Mouse (Mus musculus): Measurements from ENCODE around the gene Folr1. TPM values are rescaled to one million over a fixed set of nuclear protein-coding genes. Genes with fewer than 3 reads are reported as not detected.

Folr1 gene
- polyA plus RNA-seq, 1 experiment: 0.51 TPM

- Histone ChIP-seq H3K27me3 (ENCODE audit: control insufficient read depth, insufficient read depth, low read length) (no peaks in the 10 kb centered on the region), H3K4me3 (ENCODE audit: extremely low read depth, insufficient read depth, insufficient read length) (no peak overlapping the region), H3K27ac (ENCODE audit: insufficient read depth, low read length) (no peak overlapping the region), H3K36me3 (ENCODE audit: control insufficient read depth, insufficient read depth, low read length) (no peaks in the 10 kb centered on the region), H3K4me1 (ENCODE audit: control insufficient read depth, insufficient read depth, insufficient read length) (no peaks in the 10 kb centered on the region)
- TF ChIP-seq POLR2A (IDR thresholded peaks at IDR 0.05; ENCODE audit: low read depth, low read length) (no peak), CTCF (IDR thresholded peaks at IDR 0.05; ENCODE audit: extremely low read depth, insufficient read depth, insufficient read length, insufficient replicate concordance) (no peak)
- whole genome bisulfite sequencing: 62% methylated on average over 6 of the region's 6 CpGs
- DNase-seq (ENCODE audit: low read depth in 1 of 2, low spot score in 2 of 2): no peak
These were observed 26.4 kb downstream of the Folr1 start for GRCm38 (mm10) chr7:101844186-101844585.

- TF ChIP-seq CTCF (IDR thresholded peaks at IDR 0.05; ENCODE audit: extremely low read depth, insufficient read depth, insufficient read length, insufficient replicate concordance): no peak
- TF ChIP-seq POLR2A (IDR thresholded peaks at IDR 0.05; ENCODE audit: low read depth, low read length): no peak
- peak in 1 of 2 experiments; percentile 36 for DNase-seq (ENCODE audit: low read depth in 1 of 2, low spot score in 2 of 2)
- no peaks in the 10 kb centered on the region for H3K36me3 ChIP-seq (ENCODE audit: control insufficient read depth, insufficient read depth, low read length)
- H3K27ac ChIP-seq (ENCODE audit: insufficient read depth, low read length): peak within 1 kb of the TSS; percentile 74
- H3K4me3 ChIP-seq (ENCODE audit: extremely low read depth, insufficient read depth, insufficient read length): peak within 1 kb of the TSS; percentile 74
- no peaks in the 10 kb centered on the region for H3K4me1 ChIP-seq (ENCODE audit: control insufficient read depth, insufficient read depth, insufficient read length)
- H3K27me3 ChIP-seq (ENCODE audit: control insufficient read depth, insufficient read depth, low read length): peaks cover 7% of the 10 kb centered on the region
- WGBS: 4% methylated on average over 63 of the region's 64 CpGs
These were observed 32.7 kb downstream of the Folr1 start, which contains the start of gene Inppl1 for GRCm38 (mm10) chr7:101837606-101838471. Inppl1 (minus strand) TSS chr7:101838229.

GRCm38 (mm10) chr7:101837154-101837605, 33.4 kb downstream of the Folr1 start:
- 2% methylated on average over 20 of the region's 20 CpGs for WGBS
- Histone ChIP-seq H3K36me3 (ENCODE audit: control insufficient read depth, insufficient read depth, low read length) (no peaks in the 10 kb centered on the region), H3K27ac (ENCODE audit: insufficient read depth, low read length) (peak overlapping the region; percentile 74), H3K27me3 (ENCODE audit: control insufficient read depth, insufficient read depth, low read length) (peaks cover 7% of the 10 kb centered on the region), H3K4me3 (ENCODE audit: extremely low read depth, insufficient read depth, insufficient read length) (peak overlapping the region; percentile 74), H3K4me1 (ENCODE audit: control insufficient read depth, insufficient read depth, insufficient read length) (no peaks in the 10 kb centered on the region)
- TF ChIP-seq CTCF (IDR thresholded peaks at IDR 0.05; ENCODE audit: extremely low read depth, insufficient read depth, insufficient read length, insufficient replicate concordance) (no peak), POLR2A (IDR thresholded peaks at IDR 0.05; ENCODE audit: low read depth, low read length) (no peak)
- no peak for DNase-seq (ENCODE audit: low read depth in 1 of 2, low spot score in 2 of 2)

- Histone ChIP-seq H3K4me1 (ENCODE audit: control insufficient read depth, insufficient read depth, insufficient read length) (no peaks in the 10 kb centered on the region), H3K27ac (ENCODE audit: insufficient read depth, low read length) (peak overlapping the region; percentile 58; the same call in 1 of the 2 replicates), H3K4me3 (ENCODE audit: extremely low read depth, insufficient read depth, insufficient read length) (peak overlapping the region; percentile 74), H3K36me3 (ENCODE audit: control insufficient read depth, insufficient read depth, low read length) (no peaks in the 10 kb centered on the region), H3K27me3 (ENCODE audit: control insufficient read depth, insufficient read depth, low read length) (peaks cover 7% of the 10 kb centered on the region)
- TF ChIP-seq POLR2A (IDR thresholded peaks at IDR 0.05; ENCODE audit: low read depth, low read length): peak; percentile 6; the same call in 1 of the 2 replicates
- no peak for TF ChIP-seq CTCF (IDR thresholded peaks at IDR 0.05; ENCODE audit: extremely low read depth, insufficient read depth, insufficient read length, insufficient replicate concordance)
- WGBS: under 1% methylated on average over 62 of the region's 63 CpGs
- DNase-seq (ENCODE audit: low read depth in 1 of 2, low spot score in 2 of 2): peak in 1 of 2 experiments; percentile 59
These were observed 34.1 kb downstream of the Folr1 start for GRCm38 (mm10) chr7:101836271-101837153.

GRCm38 (mm10) chr7:101835457-101836109, 35.0 kb downstream of the Folr1 start:
- no peak for DNase-seq (ENCODE audit: low read depth in 1 of 2, low spot score in 2 of 2)
- TF ChIP-seq POLR2A (IDR thresholded peaks at IDR 0.05; ENCODE audit: low read depth, low read length): no peak
- no peak for TF ChIP-seq CTCF (IDR thresholded peaks at IDR 0.05; ENCODE audit: extremely low read depth, insufficient read depth, insufficient read length, insufficient replicate concordance)
- Histone ChIP-seq H3K4me3 (ENCODE audit: extremely low read depth, insufficient read depth, insufficient read length) (no peak overlapping the region), H3K27me3 (ENCODE audit: control insufficient read depth, insufficient read depth, low read length) (peaks cover 7% of the 10 kb centered on the region), H3K36me3 (ENCODE audit: control insufficient read depth, insufficient read depth, low read length) (no peaks in the 10 kb centered on the region; the same call in 1 of the 2 replicates), H3K27ac (ENCODE audit: insufficient read depth, low read length) (no peak overlapping the region), H3K4me1 (ENCODE audit: control insufficient read depth, insufficient read depth, insufficient read length) (no peaks in the 10 kb centered on the region)
- WGBS: 69% methylated on average over 5 of the region's 5 CpGs

- TF ChIP-seq POLR2A (IDR thresholded peaks at IDR 0.05; ENCODE audit: low read depth, low read length): no peak
- no peak for TF ChIP-seq CTCF (IDR thresholded peaks at IDR 0.05; ENCODE audit: extremely low read depth, insufficient read depth, insufficient read length, insufficient replicate concordance)
- Histone ChIP-seq H3K4me3 (ENCODE audit: extremely low read depth, insufficient read depth, insufficient read length) (no peak overlapping the region), H3K27me3 (ENCODE audit: control insufficient read depth, insufficient read depth, low read length) (peaks cover 7% of the 10 kb centered on the region), H3K4me1 (ENCODE audit: control insufficient read depth, insufficient read depth, insufficient read length) (no peaks in the 10 kb centered on the region), H3K27ac (ENCODE audit: insufficient read depth, low read length) (no peak overlapping the region), H3K36me3 (ENCODE audit: control insufficient read depth, insufficient read depth, low read length) (no peaks in the 10 kb centered on the region; the same call in 1 of the 2 replicates)
- no peak for DNase-seq (ENCODE audit: low read depth in 1 of 2, low spot score in 2 of 2)
- 91% methylated on average over 3 of the region's 3 CpGs for WGBS
These were observed 35.7 kb downstream of the Folr1 start for GRCm38 (mm10) chr7:101834903-101835302.
